Mouse (Mus musculus): ENCODE results near the gene Fam216a. TPM values are rescaled to one million over a fixed set of nuclear protein-coding genes. Genes with fewer than 3 reads are reported as not detected.
A peak's percentile ranks its signal among the peaks of the same experiment; 100 is the strongest.
"Not testable (repeated sequence)": the region's sequence is repeated elsewhere in the genome, so short reads cannot be mapped to it uniquely, and the experiment has no call there.

Fam216a gene
- polyA plus RNA-seq, 1 experiment from 2014 or later = 43.7 TPM

GRCm38 (mm10) chr5:122319474-122320204, 52.5 kb downstream of the Fam216a start:
- peak; percentile 43; the same call in 1 of the 2 replicates for ATAC-seq (replicated peaks; ENCODE audit: insufficient number of reproducible peaks, insufficient read depth, low FRiP score, low read depth)
- no peak overlapping the region for H3K4me3 ChIP-seq
- no peaks in the 10 kb centered on the region for H3K27me3 ChIP-seq
- WGBS = 43% methylated on average over 14 of the region's 14 CpGs
- H3K9ac ChIP-seq = peak overlapping the region; percentile 22; the same call in 1 of the 2 replicates
- H3K36me3 ChIP-seq = peaks cover 23% of the 10 kb centered on the region; the same call in 1 of the 2 replicates
- peaks cover 56% of the 10 kb centered on the region for H3K4me1 ChIP-seq (replicated peaks)
- H3K4me2 ChIP-seq = peak overlapping the region; percentile 37
- H3K9me3 ChIP-seq (replicated peaks) = no peaks in the 10 kb centered on the region
- H3K27ac ChIP-seq = peak overlapping the region; percentile 96

GRCm38 (mm10) chr5:122318976-122319375, 53.2 kb downstream of the Fam216a start:
- H3K27me3 ChIP-seq; H3K9me3 ChIP-seq (replicated peaks); H3K4me2 ChIP-seq; ATAC-seq (replicated peaks; ENCODE audit: insufficient number of reproducible peaks, insufficient read depth, low FRiP score, low read depth); H3K4me3 ChIP-seq: not testable (repeated sequence)
- Histone ChIP-seq H3K27ac (peak overlapping the region; percentile 96), H3K9ac (peak overlapping the region; percentile 22; the same call in 1 of the 2 replicates), H3K4me1 (replicated peaks) (peaks cover 60% of the 10 kb centered on the region), H3K36me3 (peaks cover 18% of the 10 kb centered on the region; the same call in 1 of the 2 replicates)
- WGBS = 70% methylated on average over 3 of the region's 3 CpGs

GRCm38 (mm10) chr5:122318100-122318499, 54.1 kb downstream of the Fam216a start:
- no peaks in the 10 kb centered on the region for H3K27me3 ChIP-seq
- peaks cover 18% of the 10 kb centered on the region for H3K36me3 ChIP-seq
- H3K4me3 ChIP-seq = no peak overlapping the region
- ATAC-seq (replicated peaks; ENCODE audit: insufficient number of reproducible peaks, insufficient read depth, low FRiP score, low read depth) = no peak
- 79% methylated on average over 3 of the region's 3 CpGs for WGBS
- no peak overlapping the region for H3K9ac ChIP-seq
- no peaks in the 10 kb centered on the region for H3K9me3 ChIP-seq (replicated peaks)
- peak overlapping the region; percentile 96 for H3K27ac ChIP-seq
- H3K4me2 ChIP-seq = no peak overlapping the region
- peaks cover 68% of the 10 kb centered on the region for H3K4me1 ChIP-seq (replicated peaks)

- ATAC-seq (replicated peaks; ENCODE audit: insufficient number of reproducible peaks, insufficient read depth, low FRiP score, low read depth) = no peak
- no peak overlapping the region for H3K4me3 ChIP-seq
- H3K9ac ChIP-seq = no peak overlapping the region
- H3K27me3 ChIP-seq = no peaks in the 10 kb centered on the region
- H3K4me2 ChIP-seq = no peak overlapping the region
- H3K36me3 ChIP-seq = peaks cover 18% of the 10 kb centered on the region
- no peaks in the 10 kb centered on the region for H3K9me3 ChIP-seq (replicated peaks)
- H3K27ac ChIP-seq = peak overlapping the region; percentile 96; the same call in 1 of the 2 replicates
- H3K4me1 ChIP-seq (replicated peaks) = peaks cover 73% of the 10 kb centered on the region
- 51% methylated on average over 11 of the region's 11 CpGs for WGBS
These were observed 54.7 kb downstream of the Fam216a start for GRCm38 (mm10) chr5:122317329-122318045.

- peaks cover 4% of the 10 kb centered on the region; the same call in 1 of the 2 replicates for H3K36me3 ChIP-seq
- peak; percentile 86 for ATAC-seq (replicated peaks; ENCODE audit: insufficient number of reproducible peaks, insufficient read depth, low FRiP score, low read depth)
- 31% methylated on average over 20 of the region's 20 CpGs for WGBS
- peaks cover 78% of the 10 kb centered on the region for H3K4me1 ChIP-seq (replicated peaks)
- H3K9me3 ChIP-seq (replicated peaks) = no peaks in the 10 kb centered on the region
- peak overlapping the region; percentile 39 for H3K4me2 ChIP-seq
- H3K27ac ChIP-seq = peak overlapping the region; percentile 84
- peak overlapping the region; percentile 19; the same call in 1 of the 2 replicates for H3K9ac ChIP-seq
- no peaks in the 10 kb centered on the region for H3K27me3 ChIP-seq
- 0 out of 2 replicates have a peak overlapping the region, but pooled peaks have one; percentile 6 for H3K4me3 ChIP-seq
These were observed 57.0 kb downstream of the Fam216a start for GRCm38 (mm10) chr5:122314966-122315667.

Other genes with a start within 250 kb of the Fam216a start
- gene Ccdc63, start 231.5 kb downstream of the Fam216a start, polyA plus RNA-seq (2015; fragmentation: Nextera tagmentation; extraction: Ambion mirVana) = 0.16 and 0.42 TPM in 2 replicates
- gene Ppp1cc, start 214.1 kb downstream of the Fam216a start, polyA plus RNA-seq (2015; fragmentation: Nextera tagmentation; extraction: Ambion mirVana) = 198 and 233 TPM in 2 replicates
- 2.6 and 4.1 TPM in 2 replicates for gene Hvcn1, start 165.6 kb downstream of the Fam216a start, polyA plus RNA-seq (2015; fragmentation: Nextera tagmentation; extraction: Ambion mirVana)
- 2.5 and 3.3 TPM in 2 replicates for gene Tctn1, start 107.9 kb downstream of the Fam216a start, polyA plus RNA-seq (2015; fragmentation: Nextera tagmentation; extraction: Ambion mirVana)
- 11.9 and 12.2 TPM in 2 replicates for gene Pptc7, start 88.0 kb downstream of the Fam216a start, polyA plus RNA-seq (2015; fragmentation: Nextera tagmentation; extraction: Ambion mirVana)
- 7.2 and 8.0 TPM in 2 replicates for gene Rad9b, start 18.1 kb downstream of the Fam216a start, polyA plus RNA-seq (2015; fragmentation: Nextera tagmentation; extraction: Ambion mirVana)
- gene Vps29, start 18.0 kb downstream of the Fam216a start, polyA plus RNA-seq (2015; fragmentation: Nextera tagmentation; extraction: Ambion mirVana) = 177 and 206 TPM in 2 replicates
- 49.4 and 51.7 TPM in 2 replicates for gene Gpn3, start 488 bp downstream of the Fam216a start, polyA plus RNA-seq (2015; fragmentation: Nextera tagmentation; extraction: Ambion mirVana)
- gene Arpc3, start 19.5 kb upstream of the Fam216a start, polyA plus RNA-seq (2015; fragmentation: Nextera tagmentation; extraction: Ambion mirVana) = 98.6 and 103 TPM in 2 replicates
- 30.2 and 38.5 TPM in 2 replicates for gene Anapc7, start 49.3 kb upstream of the Fam216a start, polyA plus RNA-seq (2015; fragmentation: Nextera tagmentation; extraction: Ambion mirVana)
- gene Atp2a2, start 129.9 kb upstream of the Fam216a start, polyA plus RNA-seq (2015; fragmentation: Nextera tagmentation; extraction: Ambion mirVana) = 288 and 291 TPM in 2 replicates
- 30.7 and 39.3 TPM in 2 replicates for gene Ift81, start 242.2 kb upstream of the Fam216a start, polyA plus RNA-seq (2015; fragmentation: Nextera tagmentation; extraction: Ambion mirVana)

All from heart, embryonic 15.5 days (tissue).